ENCODE assay signal across 8 mouse cellular contexts in the genomic region with DNA sequence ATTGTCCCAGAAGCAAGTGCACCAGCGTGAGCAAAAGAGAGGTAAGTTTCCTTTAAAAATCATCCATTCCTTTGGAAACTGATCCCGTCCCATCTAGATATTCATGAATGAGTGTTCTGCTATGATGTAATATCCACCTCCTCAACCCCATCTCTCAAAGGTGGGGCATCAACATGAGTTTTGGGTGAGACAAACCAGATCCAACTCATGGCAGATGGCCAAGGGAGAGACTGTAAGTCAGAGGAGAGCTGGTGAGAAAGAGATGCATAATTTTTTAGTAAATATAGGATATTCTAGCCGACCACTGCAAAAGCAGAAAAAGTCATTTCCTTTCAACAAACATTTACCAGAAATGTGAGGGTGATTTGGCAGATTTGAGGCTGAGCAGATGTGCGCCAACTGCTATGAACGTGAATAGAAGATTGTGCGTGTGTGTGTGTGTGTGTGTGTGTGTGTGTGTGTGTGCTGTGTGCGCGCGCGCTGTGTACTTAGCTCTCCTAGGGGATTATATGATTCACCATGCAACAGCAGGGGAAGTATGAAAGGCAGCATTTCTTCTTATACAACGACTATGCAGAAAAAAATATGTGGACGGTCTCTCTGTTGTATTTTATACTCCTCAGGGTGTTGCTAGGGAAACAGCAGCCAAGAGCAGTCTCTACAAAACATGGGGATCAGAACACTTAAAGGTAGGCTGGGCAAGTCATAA. TPM values are rescaled to one million over a fixed set of nuclear protein-coding genes. Genes with fewer than 3 reads are reported as not detected.
DNase-seq lines count a peak whose midpoint lies in the region; ATAC-seq lines count a peak whose summit lies in the region.

No protein-coding gene starts in this region.

- H3K4me3 ChIP-seq in lung, embryonic 16.5 days (ENCODE audit: low read length), result no peak overlapping the region
- no peak overlapping the region for H3K4me3 ChIP-seq in hindbrain, embryonic 12.5 days

- H3K27ac ChIP-seq in lung, embryonic 16.5 days (ENCODE audit: low read length), result no peak overlapping the region
- no peak overlapping the region for H3K27ac ChIP-seq in hindbrain, embryonic 12.5 days

- 45% methylated on average over 12 of the region's 12 CpGs for WGBS in lung, embryonic 16.5 days
- WGBS in hindbrain, embryonic 12.5 days, result 83% methylated on average over 12 of the region's 12 CpGs

- H3K36me3 ChIP-seq in lung, embryonic 16.5 days (ENCODE audit: control insufficient read depth, insufficient read depth, low read length), result no peaks in the 10 kb centered on the region
- H3K36me3 ChIP-seq in hindbrain, embryonic 12.5 days, result no peaks in the 10 kb centered on the region

- peak; percentile 70 for ATAC-seq in lung, embryonic 16.5 days (ENCODE audit: low read depth)
- no peak for ATAC-seq in hindbrain, embryonic 12.5 days (ENCODE audit: low FRiP score)

- no peaks in the 10 kb centered on the region for H3K27me3 ChIP-seq in lung, embryonic 16.5 days (ENCODE audit: control insufficient read depth, insufficient read depth, low read depth, low read length)
- H3K27me3 ChIP-seq in hindbrain, embryonic 12.5 days, result no peaks in the 10 kb centered on the region

- H3K9ac ChIP-seq in lung, embryonic 16.5 days (ENCODE audit: low read length), result no peak overlapping the region
- H3K9ac ChIP-seq in hindbrain, embryonic 12.5 days, result no peak overlapping the region

- no peak for DNase-seq in lung, postnatal 25 days (ENCODE audit: low spot score)
- peak; percentile 20 to 64 for DNase-seq in frontal cortex, adult 2 months (ENCODE audit: extremely low spot score in 1 of 2, low spot score in 1 of 2)
- peak; percentile 25 to 31 for DNase-seq in left cerebral cortex, adult 18-20 months (ENCODE audit: low spot score in 2 of 2)
- peak; percentile 7 for DNase-seq in skeletal muscle tissue, adult 2 months (ENCODE audit: low read depth, low spot score)
- no peak for DNase-seq in testis, postnatal 10 days (ENCODE audit: low spot score)
- DNase-seq in adrenal gland, postnatal 10 days, result no peak

- H3K9me3 ChIP-seq in lung, embryonic 16.5 days (ENCODE audit: control insufficient read depth, low read length), result no peaks in the 10 kb centered on the region
- H3K9me3 ChIP-seq in hindbrain, embryonic 12.5 days (replicated peaks), result no peaks in the 10 kb centered on the region

- no peak overlapping the region for H3K4me2 ChIP-seq in lung, embryonic 16.5 days (ENCODE audit: low read depth, low read length)
- no peak overlapping the region for H3K4me2 ChIP-seq in hindbrain, embryonic 12.5 days (replicated peaks)

- no peaks in the 10 kb centered on the region for H3K4me1 ChIP-seq in lung, embryonic 16.5 days (replicated peaks; ENCODE audit: control insufficient read depth, insufficient read depth, low read length)
- H3K4me1 ChIP-seq in hindbrain, embryonic 12.5 days, result no peaks in the 10 kb centered on the region

RNA-seq across cellular contexts. Expression of a gene that starts 42.9 kb away (rescaled TPM):
- 181 and 210 TPM in 2 replicates for polyA plus RNA-seq in lung, embryonic 16.5 days (2015; fragmentation: Nextera tagmentation; extraction: Ambion mirVana)
- 4.6 and 7.0 TPM in 2 replicates for polyA plus RNA-seq in frontal cortex, adult 2 months (2012; rRNA removed)
- 10 to 100 TPM in 1 of 2 experiments, 1 to 10 TPM in 1; 8.5 to 11.1 TPM for total RNA-seq in left cerebral cortex, adult 18-20 months (2021)
- 17.3 and 19.4 TPM in 2 replicates for polyA plus RNA-seq in hindbrain, embryonic 12.5 days (2016; fragmentation: Nextera tagmentation; extraction: Ambion mirVana)
- total RNA-seq in adrenal gland, postnatal 10 days (2021), result 10 to 100 TPM; 23.7 to 24.1 TPM

Comparison
In these comparisons a context has a peak if more than half of its experiments do, and no peak if none do; other contexts are left out.
1. DNase-seq: peak in frontal cortex, adult 2 months (2 of 2), left cerebral cortex, adult 18-20 months (2 of 2) and skeletal muscle tissue, adult 2 months (single experiment); none in lung, postnatal 25 days (single experiment), testis, postnatal 10 days (single experiment) and adrenal gland, postnatal 10 days (single experiment).